10 mouse cellular contexts compared by ENCODE assay signal in the genomic region with DNA sequence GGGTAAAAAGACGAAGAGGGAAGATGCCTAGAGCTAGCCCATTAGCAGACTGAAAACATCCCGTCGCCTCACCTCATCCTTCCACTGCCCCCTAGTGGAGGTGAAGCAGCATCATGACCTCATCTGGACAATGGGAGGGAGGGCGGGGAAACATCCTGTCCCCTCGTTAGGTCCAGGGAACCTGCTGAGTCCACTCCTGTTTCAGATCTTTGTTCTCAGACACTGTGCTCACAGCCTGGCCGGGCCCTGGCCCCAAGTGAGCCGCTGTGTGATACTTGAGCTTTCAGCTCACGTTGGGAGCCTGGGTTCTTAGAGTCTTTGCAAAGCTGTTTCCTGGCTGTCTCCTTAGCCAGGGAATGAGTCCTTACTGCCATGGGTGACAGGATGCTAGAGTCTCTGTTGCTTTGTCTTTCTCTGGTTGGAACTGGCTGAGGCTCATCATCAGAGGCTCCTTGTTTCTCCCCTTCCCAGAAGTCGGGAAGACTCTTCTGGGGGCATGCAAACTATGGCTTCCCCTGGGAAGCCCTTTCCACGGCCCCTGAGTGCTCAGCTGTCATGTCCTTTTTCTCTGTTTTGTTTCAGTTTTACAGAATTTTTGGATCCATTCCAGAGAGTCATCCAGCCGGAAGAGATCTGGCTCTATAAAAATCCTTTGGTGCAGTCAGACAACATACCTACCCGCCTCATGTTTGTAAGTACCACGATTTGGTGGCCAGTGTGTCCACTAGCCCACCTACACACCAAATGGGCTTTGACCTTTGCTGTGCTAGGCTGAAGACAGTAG. TPM values are rescaled to one million over a fixed set of nuclear protein-coding genes. Genes with fewer than 3 reads are reported as not detected.
A peak's percentile ranks its signal among the peaks of the same experiment; 100 is the strongest.
DNase-seq lines count a peak whose midpoint lies in the region; ATAC-seq and TF ChIP-seq lines count a peak whose summit lies in the region.
"Had no signal": no experiment of that assay in that cellular context is flagged by ENCODE, and none has a peak within 500 bp of the region (broad histone marks: within the 10 kb centered on the region; RNA-seq: fewer than 3 reads in every experiment).

No protein-coding gene starts in this region.

- H3K27ac ChIP-seq in ES-Bruce4 (ENCODE audit: insufficient read depth, low read length) = no peak overlapping the region
- H3K27ac ChIP-seq in hindbrain, embryonic 14.5 days = no peak overlapping the region
- H3K27ac ChIP-seq in midbrain, postnatal 0 days (ENCODE audit: low read depth, low read length) = no peak overlapping the region; the same call in 1 of the 2 replicates
- H3K27ac ChIP-seq: heart, embryonic 15.5 days had no signal

- no peak overlapping the region for H3K4me3 ChIP-seq in ES-Bruce4 (ENCODE audit: low read depth, low read length)
- H3K4me3 ChIP-seq in hindbrain, embryonic 14.5 days (replicated peaks; ENCODE audit: low read length) = no peak overlapping the region
- H3K4me3 ChIP-seq in midbrain, postnatal 0 days (ENCODE audit: low read depth, low read length) = no peak overlapping the region
- H3K4me3 ChIP-seq: heart, embryonic 15.5 days had no signal

- no peaks in the 10 kb centered on the region for H3K36me3 ChIP-seq in ES-Bruce4 (ENCODE audit: control insufficient read depth, insufficient read depth, low read length, poor library complexity, severe bottlenecking)
- no peaks in the 10 kb centered on the region for H3K36me3 ChIP-seq in hindbrain, embryonic 14.5 days (replicated peaks; ENCODE audit: control insufficient read depth, insufficient read depth)
- H3K36me3 ChIP-seq in midbrain, postnatal 0 days (ENCODE audit: insufficient read depth, low read length) = no peaks in the 10 kb centered on the region
- H3K36me3 ChIP-seq: G1E; heart, embryonic 15.5 days had no signal

- WGBS in hindbrain, embryonic 14.5 days = 19% methylated on average over 13 of the region's 13 CpGs
- 22% methylated on average over 13 of the region's 13 CpGs for WGBS in midbrain, postnatal 0 days

- peak; percentile 9 for DNase-seq in gastrocnemius, adult 18-20 months (ENCODE audit: low spot score)
- no peak for DNase-seq in gastrocnemius, postnatal 36 days
- peak; percentile 78 for DNase-seq in embryo, embryonic 10.5 days (ENCODE audit: low spot score)
- peak; percentile 36 for DNase-seq in hindbrain, embryonic 14.5 days (ENCODE audit: low spot score)
- DNase-seq in midbrain, postnatal 0 days (ENCODE audit: low spot score) = peak; percentile 44
- no peak for DNase-seq in spleen, postnatal 36 days (ENCODE audit: low spot score in 2 of 2)
- no peak for DNase-seq in adipocyte (ENCODE audit: low spot score)

- ATAC-seq in hindbrain, embryonic 14.5 days (ENCODE audit: low FRiP score) = no peak
- ATAC-seq in midbrain, postnatal 0 days (ENCODE audit: low FRiP score) = peak; percentile 58; the same call in 1 of the 2 replicates

- TF ChIP-seq CTCF in ES-Bruce4 (IDR thresholded peaks at IDR 0.05; ENCODE audit: low read depth, low read length) = peak; percentile 87
- peak; percentile 60 for TF ChIP-seq CTCF in midbrain, postnatal 0 days (IDR thresholded peaks at IDR 0.05)

- TF ChIP-seq POLR2A in ES-Bruce4 (IDR thresholded peaks at IDR 0.05; ENCODE audit: insufficient read depth, low read length) = no peak

- intact Hi-C loops in gastrocnemius, postnatal 36 days (cut with DNase I) = loop anchor here (2.0 to 5.0 kb wide), 2 partner anchors 70 to 445 kb away; no protein-coding TSS in a partner anchor

- no peaks in the 10 kb centered on the region for H3K27me3 ChIP-seq in ES-Bruce4 (ENCODE audit: control insufficient read depth, insufficient read depth, low read length, poor library complexity, severe bottlenecking)
- no peaks in the 10 kb centered on the region for H3K27me3 ChIP-seq in hindbrain, embryonic 14.5 days (ENCODE audit: control insufficient read depth, insufficient read depth, low read length)
- no peaks in the 10 kb centered on the region for H3K27me3 ChIP-seq in midbrain, postnatal 0 days (ENCODE audit: insufficient read depth, low read length)
- H3K27me3 ChIP-seq: heart, embryonic 15.5 days had no signal

- H3K4me1 ChIP-seq in ES-Bruce4 (ENCODE audit: control insufficient read depth, insufficient read depth, low read length) = no peaks in the 10 kb centered on the region
- no peaks in the 10 kb centered on the region for H3K4me1 ChIP-seq in hindbrain, embryonic 14.5 days (replicated peaks; ENCODE audit: control insufficient read depth, insufficient read depth, low read length)
- H3K4me1 ChIP-seq in midbrain, postnatal 0 days (ENCODE audit: insufficient read depth, low read length) = no peaks in the 10 kb centered on the region

- no peak overlapping the region for H3K4me2 ChIP-seq in hindbrain, embryonic 14.5 days (replicated peaks)
- H3K4me2 ChIP-seq in midbrain, postnatal 0 days (ENCODE audit: low read depth, low read length, poor library complexity, severe bottlenecking) = no peak overlapping the region
- H3K4me2 ChIP-seq: heart, embryonic 15.5 days had no signal

- H3K9ac ChIP-seq in ES-Bruce4 (ENCODE audit: low read depth, poor library complexity, severe bottlenecking) = no peak overlapping the region
- H3K9ac ChIP-seq in hindbrain, embryonic 14.5 days = no peak overlapping the region
- H3K9ac ChIP-seq in midbrain, postnatal 0 days (replicated peaks; ENCODE audit: low read length, poor library complexity, severe bottlenecking) = no peak overlapping the region
- H3K9ac ChIP-seq: heart, embryonic 15.5 days had no signal

- TF ChIP-seq EP300 in ES-Bruce4 (IDR thresholded peaks at IDR 0.05; ENCODE audit: insufficient read depth, low read depth, low read length) = 0 out of 2 replicates have a peak, but pooled peaks have one; percentile 37

- no peaks in the 10 kb centered on the region for H3K9me3 ChIP-seq in ES-Bruce4 (replicated peaks; ENCODE audit: control insufficient read depth, insufficient read depth, low read length, poor library complexity, severe bottlenecking)
- H3K9me3 ChIP-seq in hindbrain, embryonic 14.5 days (ENCODE audit: control insufficient read depth, low read length) = no peaks in the 10 kb centered on the region
- no peaks in the 10 kb centered on the region for H3K9me3 ChIP-seq in midbrain, postnatal 0 days (ENCODE audit: low read length)
- H3K9me3 ChIP-seq: heart, embryonic 15.5 days had no signal

RNA-seq across cellular contexts. Expression of a gene that starts 50.4 kb away (rescaled TPM):
- not detected for total RNA-seq in gastrocnemius, adult 18-20 months (2021)
- not detected for total RNA-seq in gastrocnemius, postnatal 36 days (2021)
- polyA plus RNA-seq in ES-Bruce4 (2011; ENCODE audit: insufficient read depth, insufficient read length, low read depth, missing spikeins) = not detected in 2 replicates
- polyA plus RNA-seq in hindbrain, embryonic 14.5 days (2014; fragmentation: Nextera tagmentation; extraction: Ambion mirVana) = 12.4 and 13.3 TPM in 2 replicates
- total RNA-seq in midbrain, postnatal 0 days (2014; rRNA removed) = 21.9 and 25.0 TPM in 2 replicates
- 12.7 and 16.7 TPM in 2 replicates for polyA plus RNA-seq in midbrain, postnatal 0 days (2015; fragmentation: Nextera tagmentation; extraction: Ambion mirVana)
- total RNA-seq: G1E had no signal
- polyA plus RNA-seq: G1E had no signal

Comparison
In these comparisons a context has a peak if more than half of its experiments do, and no peak if none do; other contexts are left out.
1. DNase-seq: peak in gastrocnemius, adult 18-20 months (single experiment), embryo, embryonic 10.5 days (single experiment), hindbrain, embryonic 14.5 days (single experiment) and midbrain, postnatal 0 days (single experiment); none in gastrocnemius, postnatal 36 days (0 of 2), spleen, postnatal 36 days (0 of 2) and adipocyte (single experiment).
2. RNA of a gene that starts 50.4 kb away (total RNA-seq): 21.9 to 25.0 TPM in midbrain, postnatal 0 days; not detected in gastrocnemius, postnatal 36 days and not detected in gastrocnemius, adult 18-20 months; every median in the first group is over 10 times any median in the second.